In genomic region chr8:105874301-105874700, GRCm38 (mm10) we compare ENCODE assay signal across 12 mouse cellular contexts. TPM values are rescaled to one million over a fixed set of nuclear protein-coding genes. Genes with fewer than 3 reads are reported as not detected.
DNase-seq lines count a peak whose midpoint lies in the region; ATAC-seq lines count a peak whose summit lies in the region.
"Had no signal": no experiment of that assay in that cellular context is flagged by ENCODE, and none has a peak within 500 bp of the region (broad histone marks: within the 10 kb centered on the region; RNA-seq: fewer than 3 reads in every experiment).

No protein-coding gene starts in this region.

- peak overlapping the region; percentile 71; the same call in 1 of the 2 replicates for H3K27ac ChIP-seq in heart, embryonic 11.5 days (ENCODE audit: low read depth, low read length)
- H3K27ac ChIP-seq in hindbrain, embryonic 14.5 days, result no peak overlapping the region
- H3K27ac ChIP-seq: midbrain, embryonic 15.5 days had no signal

- H3K4me2 ChIP-seq in heart, embryonic 11.5 days, result peak overlapping the region; percentile 29
- no peak overlapping the region for H3K4me2 ChIP-seq in hindbrain, embryonic 14.5 days (replicated peaks)
- H3K4me2 ChIP-seq: lung, embryonic 14.5 days; midbrain, embryonic 15.5 days had no signal

- peaks cover 26% of the 10 kb centered on the region for H3K36me3 ChIP-seq in heart, embryonic 11.5 days (ENCODE audit: control insufficient read depth, insufficient read depth, low read length)
- peaks cover 66% of the 10 kb centered on the region for H3K36me3 ChIP-seq in hindbrain, embryonic 14.5 days (replicated peaks; ENCODE audit: control insufficient read depth, insufficient read depth)

- H3K9ac ChIP-seq in heart, embryonic 11.5 days (ENCODE audit: low read depth, low read length), result 0 out of 2 replicates have a peak overlapping the region, but pooled peaks have one; percentile 43
- H3K9ac ChIP-seq in hindbrain, embryonic 14.5 days, result no peak overlapping the region
- H3K9ac ChIP-seq: lung, embryonic 14.5 days; midbrain, embryonic 15.5 days had no signal

- H3K9me3 ChIP-seq in heart, embryonic 11.5 days (replicated peaks; ENCODE audit: control insufficient read depth, low read length), result no peaks in the 10 kb centered on the region
- H3K9me3 ChIP-seq in hindbrain, embryonic 14.5 days (ENCODE audit: control insufficient read depth, low read length), result no peaks in the 10 kb centered on the region
- H3K9me3 ChIP-seq: midbrain, embryonic 15.5 days had no signal

- H3K4me3 ChIP-seq in heart, embryonic 11.5 days (ENCODE audit: low read depth, low read length), result no peak overlapping the region
- H3K4me3 ChIP-seq in hindbrain, embryonic 14.5 days (replicated peaks; ENCODE audit: low read length), result no peak overlapping the region
- H3K4me3 ChIP-seq: midbrain, embryonic 15.5 days had no signal

- DNase-seq in gastrocnemius, adult 18-20 months (ENCODE audit: low spot score), result peak; percentile 69
- DNase-seq in gastrocnemius, postnatal 10 days, result no peak
- peak; percentile 51 to 60 for DNase-seq in right cerebral cortex, adult 2 months (ENCODE audit: low spot score in 2 of 2)
- no peak for DNase-seq in right cerebral cortex, postnatal 10 days (ENCODE audit: low spot score in 2 of 2)
- DNase-seq in telencephalon, adult 2 months (ENCODE audit: low read depth, low spot score), result peak; percentile 78
- DNase-seq in retina, postnatal 1 day, result no peak
- no peak for DNase-seq in hindbrain, embryonic 14.5 days (ENCODE audit: low spot score)
- DNase-seq: lung, embryonic 14.5 days had no signal

- peaks cover 17% of the 10 kb centered on the region for H3K4me1 ChIP-seq in heart, embryonic 11.5 days (ENCODE audit: control insufficient read depth, insufficient read depth, low read length)
- no peaks in the 10 kb centered on the region for H3K4me1 ChIP-seq in hindbrain, embryonic 14.5 days (replicated peaks; ENCODE audit: control insufficient read depth, insufficient read depth, low read length)
- H3K4me1 ChIP-seq: midbrain, embryonic 15.5 days had no signal

- WGBS in heart, embryonic 11.5 days (ENCODE audit: insufficient replicate concordance), result 69% methylated on average over 6 of the region's 6 CpGs
- 91% methylated on average over 6 of the region's 6 CpGs for WGBS in hindbrain, embryonic 14.5 days

- H3K27me3 ChIP-seq in heart, embryonic 11.5 days (ENCODE audit: control insufficient read depth, insufficient read depth, low read length), result no peaks in the 10 kb centered on the region
- no peaks in the 10 kb centered on the region for H3K27me3 ChIP-seq in hindbrain, embryonic 14.5 days (ENCODE audit: control insufficient read depth, insufficient read depth, low read length)
- H3K27me3 ChIP-seq: midbrain, embryonic 15.5 days had no signal

- ATAC-seq in heart, embryonic 11.5 days (replicated peaks; ENCODE audit: insufficient number of reproducible peaks, low FRiP score, low TSS enrichment), result no peak
- no peak for ATAC-seq in hindbrain, embryonic 14.5 days (ENCODE audit: low FRiP score)
- ATAC-seq: CD4-positive, CD25-positive, alpha-beta regulatory T cell, adult 4 months; midbrain, embryonic 15.5 days had no signal

RNA-seq across cellular contexts. Expression of gene Edc4, which starts 6.4 kb away (rescaled TPM):
- total RNA-seq in gastrocnemius, adult 18-20 months (2021), result 10 to 100 TPM; 19.7 to 20.6 TPM
- total RNA-seq in gastrocnemius, postnatal 10 days (2021), result 10 to 100 TPM; 24.6 to 30.3 TPM
- 22.2 and 29.7 TPM in 2 replicates for polyA plus RNA-seq in heart, embryonic 11.5 days (2014; fragmentation: Nextera tagmentation; extraction: Ambion mirVana)
- 40.1 and 46.6 TPM in 2 replicates for polyA plus RNA-seq in hindbrain, embryonic 14.5 days (2014; fragmentation: Nextera tagmentation; extraction: Ambion mirVana)

RNA-seq across cellular contexts. Expression of gene Nutf2, which starts 13.9 kb away (rescaled TPM):
- 10 to 100 TPM; 43.7 to 44.5 TPM for total RNA-seq in gastrocnemius, adult 18-20 months (2021)
- 10 to 100 TPM; 65.5 to 80.5 TPM for total RNA-seq in gastrocnemius, postnatal 10 days (2021)
- 231 and 265 TPM in 2 replicates for polyA plus RNA-seq in heart, embryonic 11.5 days (2014; fragmentation: Nextera tagmentation; extraction: Ambion mirVana)
- polyA plus RNA-seq in hindbrain, embryonic 14.5 days (2014; fragmentation: Nextera tagmentation; extraction: Ambion mirVana), result 181 TPM in 2 replicates

RNA-seq across cellular contexts. Expression of gene Nrn1l, which starts 19.1 kb away (rescaled TPM):
- total RNA-seq in gastrocnemius, adult 18-20 months (2021), result under 1 TPM in 1 of 2 experiments, not detected in 1; 0.76 TPM
- under 1 TPM in 1 of 2 experiments, not detected in 1; 0.56 TPM for total RNA-seq in gastrocnemius, postnatal 10 days (2021)
- polyA plus RNA-seq in heart, embryonic 11.5 days (2014; fragmentation: Nextera tagmentation; extraction: Ambion mirVana), result 0.39 TPM in 1 of 2 replicates, not detected in the other
- 1.4 TPM in 1 of 2 replicates, not detected in the other for polyA plus RNA-seq in hindbrain, embryonic 14.5 days (2014; fragmentation: Nextera tagmentation; extraction: Ambion mirVana)
- total RNA-seq: hematopoietic stem cell, adult 5-6 weeks had no signal
- polyA plus RNA-seq: lung, embryonic 14.5 days had no signal

RNA-seq across cellular contexts. Expression of gene Thap11, which starts 19.4 kb away (rescaled TPM):
- total RNA-seq in gastrocnemius, adult 18-20 months (2021), result 10 to 100 TPM; 21.9 to 22.0 TPM
- total RNA-seq in gastrocnemius, postnatal 10 days (2021), result 10 to 100 TPM; 24.2 to 26.9 TPM
- 47.2 and 49.8 TPM in 2 replicates for polyA plus RNA-seq in heart, embryonic 11.5 days (2014; fragmentation: Nextera tagmentation; extraction: Ambion mirVana)
- 46.2 and 51.2 TPM in 2 replicates for polyA plus RNA-seq in hindbrain, embryonic 14.5 days (2014; fragmentation: Nextera tagmentation; extraction: Ambion mirVana)

RNA-seq across cellular contexts. Expression of gene Cenpt, which starts 21.2 kb away (rescaled TPM):
- under 1 TPM; 0.93 to 0.98 TPM for total RNA-seq in gastrocnemius, adult 18-20 months (2021)
- 1 to 10 TPM; 5.2 to 7.0 TPM for total RNA-seq in gastrocnemius, postnatal 10 days (2021)
- polyA plus RNA-seq in heart, embryonic 11.5 days (2014; fragmentation: Nextera tagmentation; extraction: Ambion mirVana), result 45.7 and 47.9 TPM in 2 replicates
- 46.3 and 51.7 TPM in 2 replicates for polyA plus RNA-seq in hindbrain, embryonic 14.5 days (2014; fragmentation: Nextera tagmentation; extraction: Ambion mirVana)

Comparison
In these comparisons a context has a peak if more than half of its experiments do, and no peak if none do; other contexts are left out.
1. DNase-seq: peak in gastrocnemius, adult 18-20 months (single experiment), right cerebral cortex, adult 2 months (2 of 2) and telencephalon, adult 2 months (single experiment); none in gastrocnemius, postnatal 10 days (single experiment), right cerebral cortex, postnatal 10 days (0 of 2), retina, postnatal 1 day (single experiment) and hindbrain, embryonic 14.5 days (single experiment).